Mouse (Mus musculus): ENCODE measurements around the gene Gyg.
"Not testable (repeated sequence)": the region's sequence is repeated elsewhere in the genome, so short reads cannot be mapped to it uniquely, and the experiment has no call there.

DNA sequence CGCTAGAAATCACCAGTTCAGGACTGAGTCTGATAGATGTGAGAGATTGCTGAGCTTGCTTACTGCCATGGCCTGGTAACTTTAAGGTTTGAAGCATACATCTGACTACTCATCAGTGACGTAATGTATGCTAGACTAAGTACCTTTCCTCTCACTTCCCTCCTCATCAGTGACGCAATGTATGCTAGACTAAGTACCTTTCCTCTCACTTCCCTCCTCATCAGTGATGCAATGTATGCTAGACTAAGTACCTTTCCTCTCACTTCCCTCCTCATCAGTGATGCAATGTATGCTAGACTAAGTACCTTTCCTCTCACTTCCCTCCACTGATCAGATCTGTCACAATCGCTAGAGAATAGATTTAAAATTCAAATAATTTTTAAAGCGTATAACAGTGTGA is 33.5 kb downstream of the Gyg start:
- TF ChIP-seq ZNF384 (IDR thresholded peaks at IDR 0.05; ENCODE audit: low read depth, low read length); HCFC1 (IDR thresholded peaks at IDR 0.05; ENCODE audit: borderline replicate concordance, insufficient read depth, low read length); MAFK (IDR thresholded peaks at IDR 0.05; ENCODE audit: insufficient read depth, low read depth, low read length); CHD2 (IDR thresholded peaks at IDR 0.05; ENCODE audit: low read depth, low read length); ZC3H11A (IDR thresholded peaks at IDR 0.05; ENCODE audit: borderline replicate concordance, low read depth, low read length): not testable (repeated sequence)
